Mouse (Mus musculus) cerebellum, adult 9-10 months (tissue): ENCODE measurements around the gene Tmem167.

Source experiments
- DNase-seq: peaks from one replicate; pipeline ENCODE4 v3.0.0; 2022

Gene Tmem167

DNA sequence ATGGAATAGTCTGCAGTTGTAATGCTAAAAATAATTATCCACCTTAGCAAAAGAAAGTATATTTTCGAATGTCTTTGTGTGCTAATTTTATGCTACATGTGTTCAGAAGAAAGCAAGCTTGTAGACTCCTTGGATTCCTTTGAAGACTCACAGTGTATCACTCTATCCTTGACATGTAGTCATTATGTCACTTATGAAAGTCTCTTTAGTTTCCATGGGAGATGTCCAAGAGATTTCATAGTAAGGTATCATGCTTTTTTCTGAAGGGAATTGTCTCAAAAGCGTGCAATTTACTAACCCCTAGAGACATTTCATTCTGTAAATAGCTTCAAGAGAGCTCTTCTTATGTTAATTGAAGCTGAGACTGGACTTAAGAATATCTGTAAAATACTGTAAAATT, 97.8 kb downstream of the Tmem167 start:
- DNase-seq, result no peak

DNA sequence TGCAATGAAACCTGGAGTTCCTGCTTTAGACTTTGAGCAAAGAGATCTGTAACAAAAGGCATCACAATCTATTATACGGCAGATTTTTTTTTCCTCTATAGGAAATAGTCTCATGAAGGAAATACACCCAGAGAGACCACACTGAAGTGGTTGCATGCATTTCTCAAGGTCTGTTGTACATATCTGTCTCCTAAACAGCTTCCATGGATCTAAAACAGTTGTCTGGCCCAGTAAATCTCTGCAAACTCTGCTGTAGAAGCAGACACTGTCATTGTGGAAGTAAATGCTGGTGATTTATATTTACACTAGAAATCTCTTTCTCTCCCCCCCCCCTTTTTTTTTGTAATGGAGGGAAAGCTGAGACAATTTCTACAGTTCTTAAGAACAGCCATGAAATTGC, 99.1 kb downstream of the Tmem167 start:
- no peak for DNase-seq

DNA sequence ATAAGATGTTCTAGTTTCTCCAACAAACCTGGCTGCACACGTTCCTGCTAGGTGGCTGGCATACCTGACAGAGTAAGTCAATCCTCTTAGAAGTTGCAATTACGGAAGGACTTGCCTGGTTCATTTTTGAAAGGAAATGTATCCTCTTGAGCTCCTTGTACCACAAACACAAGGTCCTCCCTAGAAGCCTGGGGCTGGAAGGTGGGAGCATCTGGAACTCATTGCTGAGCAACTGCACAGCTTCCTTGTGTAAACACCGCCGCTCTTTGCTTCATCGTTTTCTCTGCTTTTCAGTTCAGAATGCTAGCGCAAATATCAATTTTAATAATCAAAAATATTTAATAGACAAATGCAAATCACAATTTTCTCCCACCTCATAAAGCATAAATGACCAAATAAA, 102.9 kb downstream of the Tmem167 start:
- DNase-seq, result no peak
